Mouse (Mus musculus): ENCODE measurements around the gene Thbd.

DNA sequence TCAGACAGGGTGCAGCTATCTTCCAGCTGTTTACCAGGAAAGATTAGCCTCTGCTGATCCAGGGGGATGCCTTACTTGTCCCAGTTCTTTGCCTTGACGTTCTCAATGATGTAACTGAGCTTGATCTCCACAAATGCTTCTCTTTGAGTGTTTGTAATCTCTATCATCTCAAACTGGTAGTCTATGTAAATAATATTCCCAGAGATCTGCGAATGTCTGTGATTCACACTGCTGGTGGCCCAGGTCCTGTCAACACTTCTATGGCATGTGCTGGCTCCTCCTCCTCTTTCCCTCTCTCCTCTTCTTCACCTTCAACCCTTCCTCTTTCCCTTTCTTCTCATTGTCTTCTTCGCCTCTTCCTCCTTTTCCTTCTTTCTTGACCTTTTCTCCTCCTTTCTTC lies 11.2 kb upstream of the Thbd start:
- no peak for TF ChIP-seq CTCF (IDR thresholded peaks at IDR 0.05; ENCODE audit: extremely low read depth, insufficient read depth, insufficient read length, insufficient replicate concordance)
- no peak for TF ChIP-seq POLR2A (IDR thresholded peaks at IDR 0.05; ENCODE audit: low read depth, low read length)

All from spleen, adult 2 months (tissue).